Mouse (Mus musculus) thymus, adult 2 months (tissue): ENCODE data around the gene Ube2ql1.

ENCODE experiments used
- CTCF ChIP-seq: fragments of 200-500 bp; IDR thresholded peaks from 2 replicates; pipeline ENCODE4 v1.5.1; 2012; ENCODE audit warnings: mild to moderate bottlenecking, control low read depth, low read length, moderate library complexity, borderline replicate concordance; ENCODE audit not compliant: control insufficient read depth, poor library complexity, insufficient read depth; ENCODE audit errors: extremely low read depth
- POLR2A ChIP-seq: fragments of 200-500 bp; IDR thresholded peaks from 2 replicates; pipeline ENCODE4 v1.6.1; 2012; ENCODE audit warnings: mild to moderate bottlenecking, low read length, control low read depth, moderate library complexity; ENCODE audit not compliant: control insufficient read depth, poor library complexity, insufficient read depth; ENCODE audit errors: extremely low read depth

GRCm38 (mm10) chr13:69752875-69753274, 13.2 kb upstream of the Ube2ql1 start:
- TF ChIP-seq POLR2A, result no peak
- no peak for TF ChIP-seq CTCF
